Mouse (Mus musculus): ENCODE data around the gene Teddm1a. TPM values are rescaled to one million over a fixed set of nuclear protein-coding genes. Genes with fewer than 3 reads are reported as not detected.

The Teddm1a gene
- polyA plus RNA-seq, 1 experiment from 2014 or later: not detected

DNA sequence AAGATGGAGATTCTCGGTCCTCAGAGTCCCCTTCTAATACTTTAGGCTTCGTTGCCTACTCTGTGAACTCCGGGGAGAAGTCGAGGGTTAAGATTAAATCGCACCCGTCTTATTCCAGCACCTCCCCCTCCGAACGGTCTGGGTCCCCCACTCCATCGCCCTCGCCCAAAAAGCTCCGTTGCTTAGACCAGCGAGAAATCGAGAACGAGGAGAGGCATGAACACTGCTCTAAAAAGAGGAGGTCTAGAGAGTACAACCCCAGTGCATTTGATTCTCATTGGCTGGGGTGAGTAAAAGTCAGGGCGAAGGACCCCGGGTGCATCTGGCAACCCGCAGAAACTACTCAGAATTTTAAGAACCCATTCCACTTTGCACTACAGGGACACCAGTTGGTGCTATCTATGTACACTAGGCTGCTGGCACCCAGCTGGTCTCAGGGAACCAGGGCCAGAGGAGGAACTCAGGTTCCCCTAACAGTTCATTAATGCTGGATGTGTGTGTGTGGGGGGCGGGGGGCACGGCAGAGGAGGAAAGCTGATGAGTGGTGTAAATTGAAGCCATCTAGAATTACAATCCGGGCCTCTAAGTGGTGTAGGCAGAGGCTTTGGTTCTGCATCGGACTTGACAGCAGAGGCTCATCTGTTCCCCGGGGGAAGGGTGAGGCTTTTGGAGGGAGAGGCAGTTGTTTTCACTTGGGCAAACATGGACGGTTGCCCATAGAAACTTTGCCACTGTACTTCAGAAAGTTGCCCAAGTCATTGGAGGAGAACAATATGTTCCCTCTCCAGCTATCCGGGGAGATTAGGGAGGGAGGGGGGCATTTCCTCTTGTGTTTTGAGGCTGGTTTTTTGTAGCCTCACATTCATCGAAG lies 9.6 kb downstream of the Teddm1a start:
- peaks cover 28% of the 10 kb centered on the region for H3K36me3 ChIP-seq (ENCODE audit: insufficient read depth, low read length)
- H3K27me3 ChIP-seq (replicated peaks; ENCODE audit: insufficient read depth, low read length): no peaks in the 10 kb centered on the region
- H3K27ac ChIP-seq (ENCODE audit: low read length): peak overlapping the region; percentile 97
- WGBS: 2% methylated on average over 25 of the region's 25 CpGs
- no peaks in the 10 kb centered on the region for H3K9me3 ChIP-seq (ENCODE audit: low read length)
- peak overlapping the region; percentile 99 for H3K4me3 ChIP-seq (ENCODE audit: low read depth, low read length)
- peak overlapping the region; percentile 72 for H3K4me2 ChIP-seq (replicated peaks; ENCODE audit: low read depth, low read length)
- H3K4me1 ChIP-seq (ENCODE audit: insufficient read depth, low read depth, low read length): peaks cover 6% of the 10 kb centered on the region; the same call in 1 of the 2 replicates
- peak overlapping the region; percentile 97 for H3K9ac ChIP-seq (replicated peaks; ENCODE audit: low read depth)
- peak; percentile 36 for ATAC-seq
- no peak for TF ChIP-seq CTCF (IDR thresholded peaks at IDR 0.05)
- TF ChIP-seq EP300 (IDR thresholded peaks at IDR 0.05): peak; percentile 98
- DNase-seq (ENCODE audit: low spot score): peak; percentile 93

DNA sequence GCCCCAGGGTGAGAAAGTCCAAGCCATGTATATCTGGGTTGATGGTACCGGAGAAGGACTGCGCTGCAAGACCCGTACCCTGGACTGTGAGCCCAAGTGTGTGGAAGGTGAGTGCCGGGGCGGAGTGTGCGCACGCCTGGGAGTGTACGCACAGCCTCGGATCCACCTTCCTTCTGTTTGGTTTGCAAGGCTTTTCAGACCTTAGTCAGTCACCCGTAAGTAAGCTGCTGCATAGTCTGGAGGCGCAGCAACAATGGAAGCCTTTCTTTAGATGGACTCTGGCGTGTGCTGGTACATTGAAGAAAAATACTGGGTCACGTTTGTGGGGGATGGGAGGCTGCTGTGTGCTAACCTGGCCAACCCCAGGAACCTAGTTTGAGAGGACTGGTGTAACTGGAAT lies 11.5 kb downstream of the Teddm1a start:
- H3K36me3 ChIP-seq (ENCODE audit: insufficient read depth, low read length): peaks cover 47% of the 10 kb centered on the region
- 84% methylated on average over 13 of the region's 13 CpGs for WGBS

DNA sequence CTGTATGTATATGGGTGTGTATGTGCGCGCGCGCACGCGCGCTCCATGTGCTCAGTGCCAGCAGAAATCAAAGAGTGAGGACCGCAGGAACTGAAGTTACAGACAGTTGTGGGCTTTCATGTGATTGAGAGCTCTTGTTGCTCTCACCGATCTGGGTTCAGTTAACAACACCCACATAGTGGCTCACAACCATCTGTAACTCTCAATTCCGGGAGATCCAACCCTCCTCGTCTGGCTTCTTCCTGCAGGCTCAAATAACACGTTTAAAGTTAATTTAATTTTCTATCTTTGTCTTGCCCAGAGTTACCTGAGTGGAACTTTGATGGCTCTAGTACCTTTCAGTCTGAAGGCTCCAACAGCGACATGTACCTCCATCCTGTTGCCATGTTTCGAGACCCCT lies 12.7 kb downstream of the Teddm1a start:
- no peak for TF ChIP-seq CTCF (IDR thresholded peaks at IDR 0.05)
- TF ChIP-seq EP300 (IDR thresholded peaks at IDR 0.05): no peak
- ATAC-seq (no peak), DNase-seq (ENCODE audit: low spot score) (no peak)
- Histone ChIP-seq H3K27me3 (replicated peaks; ENCODE audit: insufficient read depth, low read length) (no peaks in the 10 kb centered on the region), H3K36me3 (ENCODE audit: insufficient read depth, low read length) (peaks cover 55% of the 10 kb centered on the region), H3K4me1 (ENCODE audit: insufficient read depth, low read depth, low read length) (peaks cover 6% of the 10 kb centered on the region; the same call in 1 of the 2 replicates), H3K4me2 (replicated peaks; ENCODE audit: low read depth, low read length) (no peak overlapping the region), H3K9me3 (ENCODE audit: low read length) (no peaks in the 10 kb centered on the region), H3K27ac (ENCODE audit: low read length) (no peak overlapping the region), H3K9ac (replicated peaks; ENCODE audit: low read depth) (no peak overlapping the region), H3K4me3 (ENCODE audit: low read depth, low read length) (no peak overlapping the region)
- WGBS: 95% methylated on average over 14 of the region's 14 CpGs

More for the DNA sequence above, 11.5 kb downstream of the Teddm1a start:
- H3K27me3 ChIP-seq (replicated peaks; ENCODE audit: insufficient read depth, low read length): no peaks in the 10 kb centered on the region
- H3K9me3 ChIP-seq (ENCODE audit: low read length): no peaks in the 10 kb centered on the region
- H3K9ac ChIP-seq (replicated peaks; ENCODE audit: low read depth): no peak overlapping the region
- H3K4me3 ChIP-seq (ENCODE audit: low read depth, low read length): no peak overlapping the region
- peak overlapping the region; percentile 72; the same call in 1 of the 2 replicates for H3K4me2 ChIP-seq (replicated peaks; ENCODE audit: low read depth, low read length)
- peaks cover 6% of the 10 kb centered on the region; the same call in 1 of the 2 replicates for H3K4me1 ChIP-seq (ENCODE audit: insufficient read depth, low read depth, low read length)
- no peak overlapping the region for H3K27ac ChIP-seq (ENCODE audit: low read length)
- DNase-seq (ENCODE audit: low spot score) (no peak), ATAC-seq (no peak)
- TF ChIP-seq CTCF (IDR thresholded peaks at IDR 0.05) (no peak), EP300 (IDR thresholded peaks at IDR 0.05) (no peak)

DNA sequence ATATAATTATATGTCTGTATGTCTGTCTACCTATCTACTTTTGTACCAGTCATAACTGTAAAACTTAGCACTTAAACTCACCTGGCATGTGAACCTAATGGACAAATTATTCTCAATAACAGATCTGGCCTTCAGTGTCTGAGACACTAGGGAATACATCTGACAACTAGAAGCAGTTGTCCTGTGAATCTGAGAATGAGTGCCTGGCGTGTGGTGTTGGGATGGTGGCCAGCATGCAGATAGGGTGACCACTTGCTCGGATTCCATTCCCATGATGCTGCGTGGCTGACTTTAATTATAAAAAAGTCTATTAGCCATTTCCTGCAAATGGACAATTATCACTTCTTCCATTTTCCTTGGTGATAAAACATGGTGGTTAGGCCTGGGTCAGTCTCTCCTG lies 14.3 kb downstream of the Teddm1a start:
- no peak overlapping the region for H3K27ac ChIP-seq (ENCODE audit: low read length)
- DNase-seq (ENCODE audit: low spot score): no peak
- no peak overlapping the region for H3K4me3 ChIP-seq (ENCODE audit: low read depth, low read length)
- H3K27me3 ChIP-seq (replicated peaks; ENCODE audit: insufficient read depth, low read length): no peaks in the 10 kb centered on the region
- 90% methylated on average over 3 of the region's 3 CpGs for WGBS
- TF ChIP-seq EP300 (IDR thresholded peaks at IDR 0.05): no peak
- no peak for TF ChIP-seq CTCF (IDR thresholded peaks at IDR 0.05)
- no peak for ATAC-seq
- H3K9ac ChIP-seq (replicated peaks; ENCODE audit: low read depth): no peak overlapping the region
- H3K36me3 ChIP-seq (ENCODE audit: insufficient read depth, low read length): peaks cover 61% of the 10 kb centered on the region
- H3K4me2 ChIP-seq (replicated peaks; ENCODE audit: low read depth, low read length): no peak overlapping the region
- H3K9me3 ChIP-seq (ENCODE audit: low read length): no peaks in the 10 kb centered on the region
- H3K4me1 ChIP-seq (ENCODE audit: insufficient read depth, low read depth, low read length): peaks cover 6% of the 10 kb centered on the region; the same call in 1 of the 2 replicates

DNA sequence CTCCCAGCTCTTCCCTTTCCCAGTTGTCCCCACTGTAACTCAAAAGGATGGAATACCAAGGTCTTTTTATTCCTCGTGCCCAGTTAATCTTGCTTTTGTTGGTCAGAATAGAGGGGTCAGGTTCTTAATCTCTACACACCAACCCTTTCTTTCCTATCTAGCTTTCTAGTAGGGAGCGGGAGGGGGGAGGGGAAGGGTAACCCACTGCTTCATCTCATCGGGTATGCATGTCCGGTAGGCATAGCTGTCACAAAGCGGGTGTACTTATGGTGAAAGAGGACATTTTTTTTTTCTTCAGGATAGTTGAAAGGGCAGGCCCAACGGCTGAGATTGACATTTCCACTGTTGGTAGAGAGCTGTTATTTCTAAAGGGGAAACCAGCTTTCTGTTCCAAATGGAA lies 16.7 kb downstream of the Teddm1a start:
- H3K9me3 ChIP-seq (ENCODE audit: low read length): no peaks in the 10 kb centered on the region
- H3K4me3 ChIP-seq (ENCODE audit: low read depth, low read length): no peak overlapping the region
- H3K27ac ChIP-seq (ENCODE audit: low read length): no peak overlapping the region
- H3K9ac ChIP-seq (replicated peaks; ENCODE audit: low read depth): no peak overlapping the region
- peaks cover 4% of the 10 kb centered on the region; the same call in 1 of the 2 replicates for H3K4me1 ChIP-seq (ENCODE audit: insufficient read depth, low read depth, low read length)
- no peaks in the 10 kb centered on the region for H3K27me3 ChIP-seq (replicated peaks; ENCODE audit: insufficient read depth, low read length)
- no peak overlapping the region for H3K4me2 ChIP-seq (replicated peaks; ENCODE audit: low read depth, low read length)
- TF ChIP-seq EP300 (IDR thresholded peaks at IDR 0.05): no peak
- no peak for TF ChIP-seq CTCF (IDR thresholded peaks at IDR 0.05)
- DNase-seq (ENCODE audit: low spot score) (no peak), ATAC-seq (no peak)
- peaks cover 59% of the 10 kb centered on the region for H3K36me3 ChIP-seq (ENCODE audit: insufficient read depth, low read length)
- WGBS: 80% methylated on average over 6 of the region's 6 CpGs

DNA sequence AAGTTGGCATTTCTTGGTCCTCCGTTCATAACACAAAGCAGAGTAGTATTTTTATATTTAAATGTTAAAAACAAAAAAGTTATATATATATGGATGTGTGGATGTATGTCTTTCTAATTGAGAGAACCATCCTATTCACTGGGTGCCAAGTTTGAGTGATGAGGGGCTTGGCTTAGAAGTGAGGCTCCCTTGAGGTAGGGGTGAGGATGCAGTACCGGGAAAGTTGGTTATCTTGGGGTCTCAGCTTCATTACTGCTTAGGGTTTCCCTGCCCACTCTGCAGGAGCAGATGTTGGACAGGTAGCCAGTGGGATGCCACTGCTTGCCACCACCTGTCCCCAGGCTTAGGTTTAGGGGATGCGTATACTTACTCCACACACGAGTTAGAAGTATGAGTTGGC lies 17.2 kb downstream of the Teddm1a start:
- Histone ChIP-seq H3K27ac (ENCODE audit: low read length) (no peak overlapping the region), H3K4me1 (ENCODE audit: insufficient read depth, low read depth, low read length) (no peaks in the 10 kb centered on the region), H3K27me3 (replicated peaks; ENCODE audit: insufficient read depth, low read length) (no peaks in the 10 kb centered on the region), H3K9me3 (ENCODE audit: low read length) (no peaks in the 10 kb centered on the region), H3K9ac (replicated peaks; ENCODE audit: low read depth) (no peak overlapping the region), H3K4me2 (replicated peaks; ENCODE audit: low read depth, low read length) (no peak overlapping the region), H3K36me3 (ENCODE audit: insufficient read depth, low read length) (peaks cover 54% of the 10 kb centered on the region), H3K4me3 (ENCODE audit: low read depth, low read length) (no peak overlapping the region)
- 68% methylated on average over 4 of the region's 4 CpGs for WGBS
- TF ChIP-seq CTCF (IDR thresholded peaks at IDR 0.05): no peak
- no peak for TF ChIP-seq EP300 (IDR thresholded peaks at IDR 0.05)
- no peak for ATAC-seq
- no peak for DNase-seq (ENCODE audit: low spot score)

All from lung, postnatal 0 days (tissue).